Mouse (Mus musculus): Measurements from ENCODE around the gene Plcd3. TPM values are rescaled to one million over a fixed set of nuclear protein-coding genes. Genes with fewer than 3 reads are reported as not detected.
A peak's percentile ranks its signal among the peaks of the same experiment; 100 is the strongest.

The Plcd3 gene
- polyA plus RNA-seq, 1 experiment from 2014 or later, result 3.8 TPM

- peak overlapping the region; percentile 67 for H3K4me2 ChIP-seq
- H3K9me3 ChIP-seq, result no peaks in the 10 kb centered on the region
- peak overlapping the region; percentile 91 for H3K9ac ChIP-seq
- H3K27me3 ChIP-seq (replicated peaks), result peaks cover 32% of the 10 kb centered on the region
- no peaks in the 10 kb centered on the region for H3K36me3 ChIP-seq (replicated peaks)
- H3K4me1 ChIP-seq, result peaks cover 49% of the 10 kb centered on the region
- WGBS, result 1% methylated on average over 34 of the region's 34 CpGs
- peak overlapping the region; percentile 97 for H3K27ac ChIP-seq
- H3K4me3 ChIP-seq, result peak overlapping the region; percentile 76
- ATAC-seq (replicated peaks), result peak; percentile 85
These were observed 13.9 kb upstream of the Plcd3 start for GRCm38 (mm10) chr11:103115163-103116007.

- no peaks in the 10 kb centered on the region for H3K36me3 ChIP-seq (replicated peaks)
- WGBS, result 84% methylated on average over 11 of the region's 11 CpGs
- peaks cover 32% of the 10 kb centered on the region for H3K27me3 ChIP-seq (replicated peaks)
- no peak for ATAC-seq (replicated peaks)
- peak overlapping the region; percentile 97 for H3K27ac ChIP-seq
- peaks cover 46% of the 10 kb centered on the region for H3K4me1 ChIP-seq
- H3K9ac ChIP-seq, result peak overlapping the region; percentile 91; the same call in 1 of the 2 replicates
- peak overlapping the region; percentile 76 for H3K4me3 ChIP-seq
- H3K4me2 ChIP-seq, result peak overlapping the region; percentile 67
- H3K9me3 ChIP-seq, result no peaks in the 10 kb centered on the region
These were observed 12.9 kb upstream of the Plcd3 start for GRCm38 (mm10) chr11:103114270-103114943.

GRCm38 (mm10) chr11:103113771-103114170, 12.3 kb upstream of the Plcd3 start:
- 85% methylated on average over 4 of the region's 4 CpGs for WGBS
- no peak for ATAC-seq (replicated peaks)
- peaks cover 32% of the 10 kb centered on the region for H3K27me3 ChIP-seq (replicated peaks)
- no peak overlapping the region for H3K9ac ChIP-seq
- H3K27ac ChIP-seq, result no peak overlapping the region
- no peak overlapping the region for H3K4me3 ChIP-seq
- no peak overlapping the region for H3K4me2 ChIP-seq
- no peaks in the 10 kb centered on the region for H3K36me3 ChIP-seq (replicated peaks)
- H3K4me1 ChIP-seq, result peaks cover 42% of the 10 kb centered on the region
- H3K9me3 ChIP-seq, result no peaks in the 10 kb centered on the region

GRCm38 (mm10) chr11:103113005-103113404, 11.5 kb upstream of the Plcd3 start:
- H3K4me2 ChIP-seq, result no peak overlapping the region
- H3K27ac ChIP-seq, result no peak overlapping the region
- no peak for ATAC-seq (replicated peaks)
- peaks cover 32% of the 10 kb centered on the region for H3K27me3 ChIP-seq (replicated peaks)
- no peaks in the 10 kb centered on the region for H3K9me3 ChIP-seq
- peaks cover 35% of the 10 kb centered on the region for H3K4me1 ChIP-seq
- 32% methylated on average over 12 of the region's 12 CpGs for WGBS
- no peak overlapping the region for H3K9ac ChIP-seq
- H3K36me3 ChIP-seq (replicated peaks), result no peaks in the 10 kb centered on the region
- no peak overlapping the region for H3K4me3 ChIP-seq

GRCm38 (mm10) chr11:103112552-103112912, 11.1 kb upstream of the Plcd3 start:
- ATAC-seq (replicated peaks), result no peak
- Histone ChIP-seq H3K36me3 (replicated peaks) (no peaks in the 10 kb centered on the region), H3K9me3 (no peaks in the 10 kb centered on the region)

GRCm38 (mm10) chr11:103111881-103112551, 10.6 kb upstream of the Plcd3 start:
- H3K4me2 ChIP-seq, result peak overlapping the region; percentile 49
- 2% methylated on average over 28 of the region's 28 CpGs for WGBS
- H3K9ac ChIP-seq, result peak overlapping the region; percentile 14; the same call in 1 of the 2 replicates
- ATAC-seq (replicated peaks), result no peak
- peak overlapping the region; percentile 28 for H3K4me3 ChIP-seq
- no peak overlapping the region for H3K27ac ChIP-seq
- peaks cover 32% of the 10 kb centered on the region for H3K27me3 ChIP-seq (replicated peaks)
- no peaks in the 10 kb centered on the region for H3K36me3 ChIP-seq (replicated peaks)
- peaks cover 25% of the 10 kb centered on the region for H3K4me1 ChIP-seq
- no peaks in the 10 kb centered on the region for H3K9me3 ChIP-seq

More at GRCm38 (mm10) chr11:103112552-103112912, 11.1 kb upstream of the Plcd3 start:
- Histone ChIP-seq H3K4me1 (peaks cover 30% of the 10 kb centered on the region), H3K9ac (no peak overlapping the region), H3K4me2 (peak overlapping the region; percentile 49), H3K4me3 (peak overlapping the region; percentile 28; the same call in 1 of the 2 replicates), H3K27me3 (replicated peaks) (peaks cover 32% of the 10 kb centered on the region), H3K27ac (no peak overlapping the region)
- 8% methylated on average over 9 of the region's 9 CpGs for WGBS

- peak overlapping the region; percentile 49; the same call in 1 of the 2 replicates for H3K4me2 ChIP-seq
- no peaks in the 10 kb centered on the region for H3K9me3 ChIP-seq
- no peak overlapping the region for H3K9ac ChIP-seq
These were observed 9.8 kb upstream of the Plcd3 start for GRCm38 (mm10) chr11:103111301-103111700.

GRCm38 (mm10) chr11:103106386-103106785, 4.9 kb upstream of the Plcd3 start:
- 65% methylated on average over 4 of the region's 4 CpGs for WGBS
- no peaks in the 10 kb centered on the region for H3K36me3 ChIP-seq (replicated peaks)
- ATAC-seq (replicated peaks), result no peak
- H3K27ac ChIP-seq, result no peak overlapping the region
- H3K4me2 ChIP-seq, result no peak overlapping the region
- H3K4me3 ChIP-seq, result no peak overlapping the region
- H3K9ac ChIP-seq, result no peak overlapping the region
- H3K9me3 ChIP-seq, result no peaks in the 10 kb centered on the region
- peaks cover 12% of the 10 kb centered on the region for H3K27me3 ChIP-seq (replicated peaks)
- peaks cover 16% of the 10 kb centered on the region for H3K4me1 ChIP-seq

More at GRCm38 (mm10) chr11:103111301-103111700, 9.8 kb upstream of the Plcd3 start:
- no peak overlapping the region for H3K27ac ChIP-seq
- H3K36me3 ChIP-seq (replicated peaks), result no peaks in the 10 kb centered on the region
- WGBS, result 16% methylated on average over 10 of the region's 10 CpGs
- H3K27me3 ChIP-seq (replicated peaks), result peaks cover 32% of the 10 kb centered on the region
- peaks cover 19% of the 10 kb centered on the region for H3K4me1 ChIP-seq
- no peak overlapping the region for H3K4me3 ChIP-seq
- no peak for ATAC-seq (replicated peaks)

- WGBS, result 83% methylated on average over 6 of the region's 6 CpGs
- Histone ChIP-seq H3K4me3 (no peak overlapping the region), H3K9ac (no peak overlapping the region), H3K27ac (no peak overlapping the region), H3K27me3 (replicated peaks) (peaks cover 13% of the 10 kb centered on the region), H3K4me1 (peaks cover 18% of the 10 kb centered on the region), H3K36me3 (replicated peaks) (no peaks in the 10 kb centered on the region), H3K9me3 (no peaks in the 10 kb centered on the region), H3K4me2 (no peak overlapping the region)
- no peak for ATAC-seq (replicated peaks)
These were observed 4.4 kb upstream of the Plcd3 start for GRCm38 (mm10) chr11:103105810-103106209.

- ATAC-seq (replicated peaks), result no peak
- H3K4me2 ChIP-seq, result no peak overlapping the region
- no peaks in the 10 kb centered on the region for H3K9me3 ChIP-seq
- no peaks in the 10 kb centered on the region for H3K36me3 ChIP-seq (replicated peaks)
- no peak overlapping the region for H3K9ac ChIP-seq
- H3K27ac ChIP-seq, result no peak overlapping the region
- H3K4me3 ChIP-seq, result no peak overlapping the region
- H3K4me1 ChIP-seq, result peaks cover 18% of the 10 kb centered on the region
- 58% methylated on average over 14 of the region's 14 CpGs for WGBS
- H3K27me3 ChIP-seq (replicated peaks), result peaks cover 16% of the 10 kb centered on the region
These were observed 3.8 kb upstream of the Plcd3 start for GRCm38 (mm10) chr11:103105180-103105725.

GRCm38 (mm10) chr11:103104469-103104868, 3.0 kb upstream of the Plcd3 start:
- H3K36me3 ChIP-seq (replicated peaks), result no peaks in the 10 kb centered on the region
- no peak for ATAC-seq (replicated peaks)
- 89% methylated on average over 7 of the region's 7 CpGs for WGBS
- H3K27ac ChIP-seq, result no peak overlapping the region
- H3K4me1 ChIP-seq, result peaks cover 18% of the 10 kb centered on the region
- no peak overlapping the region for H3K4me2 ChIP-seq
- H3K9ac ChIP-seq, result no peak overlapping the region
- H3K9me3 ChIP-seq, result no peaks in the 10 kb centered on the region
- H3K4me3 ChIP-seq, result no peak overlapping the region
- H3K27me3 ChIP-seq (replicated peaks), result peaks cover 24% of the 10 kb centered on the region

GRCm38 (mm10) chr11:103103621-103104020, 2.2 kb upstream of the Plcd3 start:
- ATAC-seq (replicated peaks), result no peak
- Histone ChIP-seq H3K4me3 (no peak overlapping the region), H3K27ac (no peak overlapping the region), H3K36me3 (replicated peaks) (no peaks in the 10 kb centered on the region), H3K9me3 (no peaks in the 10 kb centered on the region), H3K9ac (no peak overlapping the region), H3K4me2 (peak overlapping the region; percentile 73; the same call in 1 of the 2 replicates), H3K27me3 (replicated peaks) (peaks cover 27% of the 10 kb centered on the region), H3K4me1 (peaks cover 18% of the 10 kb centered on the region)
- WGBS, result 50% methylated on average over 8 of the region's 8 CpGs
